Mouse (Mus musculus) hindbrain, embryonic 15.5 days (tissue): Measurements from ENCODE around the gene Tmeff1. TPM values are rescaled to one million over a fixed set of nuclear protein-coding genes. Genes with fewer than 3 reads are reported as not detected.

Experiments
- ATAC-seq: fragments of 200-750 bp; cut with Nextera tagmentation; 2 replicates; pipeline ENCODE4 v1.8.0; 2017; ENCODE audit warnings: low read depth, moderate number of reproducible peaks, moderate TSS enrichment; ENCODE audit not compliant: low FRiP score
- H3K27ac ChIP-seq: fragments of 300-500 bp; sonication (generic); replicated peaks from 2 replicates; pipeline ENCODE4 v1.5.1; 2015; ENCODE audit warnings: mild to moderate bottlenecking, inconsistent platforms
- H3K27me3 ChIP-seq: fragments of 300-500 bp; sonication (generic); 2 replicates; pipeline ENCODE4 v1.6.1; 2015; ENCODE audit warnings: control low read depth, inconsistent platforms
- H3K36me3 ChIP-seq: fragments of 300-500 bp; sonication (generic); 2 replicates; pipeline ENCODE4 v1.6.1; 2015; ENCODE audit warnings: control low read depth, inconsistent platforms
- H3K4me1 ChIP-seq: fragments of 300-500 bp; sonication (generic); replicated peaks from 2 replicates; pipeline ENCODE4 v1.6.1; 2015; ENCODE audit warnings: control low read depth, inconsistent platforms
- H3K4me2 ChIP-seq: fragments of 300-500 bp; sonication (generic); 2 replicates; pipeline ENCODE4 v1.6.1; 2015; ENCODE audit warnings: moderate library complexity, mild to moderate bottlenecking, inconsistent platforms
- H3K4me3 ChIP-seq: fragments of 300-500 bp; sonication (generic); 2 replicates; pipeline ENCODE4 v1.5.1; 2015; ENCODE audit warnings: mild to moderate bottlenecking, inconsistent platforms
- H3K9ac ChIP-seq: fragments of 300-500 bp; sonication (generic); 2 replicates; pipeline ENCODE4 v1.6.1; 2015; ENCODE audit warnings: inconsistent platforms
- H3K9me3 ChIP-seq: fragments of 300-500 bp; sonication (generic); 2 replicates; pipeline ENCODE4 v1.6.1; 2016; ENCODE audit warnings: control low read depth, inconsistent platforms
- WGBS: fragments of 180-500 bp; shearing (Covaris S2); methylation state at CpG from one replicate; pipeline ENCODE4 v1.1.7; 2015; 5-methylcytosine and 5-hydroxymethylcytosine counted together
- polyA plus RNA-seq: library from polyadenylated mRNA; unstranded; fragments of >200 nt; fragmentation: Nextera tagmentation; extraction: Ambion mirVana; gene quantifications from 2 replicates; pipeline ENCODE4 v1.2.1, GENCODE M21; 2015

The Tmeff1 gene
- polyA plus RNA-seq: 272 and 273 TPM in 2 replicates

GRCm38 (mm10) chr4:48584421-48585240 is at the start of gene Tmeff1:
Tmeff1 (plus strand) TSS chr4:48585174.
- 1% methylated on average over 33 of the region's 64 CpGs for WGBS
- peak within 1 kb of the TSS; percentile 82 for H3K4me2 ChIP-seq
- no peaks in the 10 kb centered on the region for H3K9me3 ChIP-seq
- H3K4me1 ChIP-seq: peaks cover 30% of the 10 kb centered on the region
- ATAC-seq: peak; percentile 89
- peak within 1 kb of the TSS; percentile 90 for H3K9ac ChIP-seq
- H3K27ac ChIP-seq: peak within 1 kb of the TSS; percentile 97
- no peaks in the 10 kb centered on the region for H3K27me3 ChIP-seq
- H3K36me3 ChIP-seq: no peaks in the 10 kb centered on the region
- peak within 1 kb of the TSS; percentile 89 for H3K4me3 ChIP-seq

- 83% methylated on average over 5 of the region's 5 CpGs for WGBS
- H3K9me3 ChIP-seq: no peaks in the 10 kb centered on the region
- peaks cover 9% of the 10 kb centered on the region for H3K4me1 ChIP-seq
- H3K27ac ChIP-seq: no peak overlapping the region
- no peaks in the 10 kb centered on the region for H3K27me3 ChIP-seq
- no peak overlapping the region for H3K4me2 ChIP-seq
- no peak for ATAC-seq
- no peak overlapping the region for H3K9ac ChIP-seq
- no peaks in the 10 kb centered on the region for H3K36me3 ChIP-seq
- H3K4me3 ChIP-seq: no peak overlapping the region
Observed at GRCm38 (mm10) chr4:48536275-48536674, 48.7 kb upstream of the Tmeff1 start.

- no peak overlapping the region for H3K4me3 ChIP-seq
- no peaks in the 10 kb centered on the region for H3K36me3 ChIP-seq
- 85% methylated on average over 5 of the region's 5 CpGs for WGBS
- H3K27ac ChIP-seq: no peak overlapping the region
- peaks cover 17% of the 10 kb centered on the region for H3K4me1 ChIP-seq
- H3K27me3 ChIP-seq: no peaks in the 10 kb centered on the region
- no peak overlapping the region for H3K9ac ChIP-seq
- no peaks in the 10 kb centered on the region for H3K9me3 ChIP-seq
- H3K4me2 ChIP-seq: no peak overlapping the region
- ATAC-seq: no peak
Observed at GRCm38 (mm10) chr4:48537024-48537423, 48.0 kb upstream of the Tmeff1 start.

- no peak for ATAC-seq
- Histone ChIP-seq H3K36me3 (no peaks in the 10 kb centered on the region), H3K9ac (no peak overlapping the region), H3K4me2 (no peak overlapping the region), H3K4me1 (peaks cover 32% of the 10 kb centered on the region), H3K4me3 (no peak overlapping the region), H3K27ac (no peak overlapping the region), H3K27me3 (no peaks in the 10 kb centered on the region), H3K9me3 (no peaks in the 10 kb centered on the region)
- 93% methylated on average over 2 of the region's 2 CpGs for WGBS
Observed at GRCm38 (mm10) chr4:48538581-48538980, 46.4 kb upstream of the Tmeff1 start.

GRCm38 (mm10) chr4:48539841-48540575 is 45.0 kb upstream of the Tmeff1 start, which contains the start of gene Msantd3:
Msantd3 (plus strand) TSS chr4:48539935.
- peaks cover 43% of the 10 kb centered on the region for H3K4me1 ChIP-seq
- H3K27me3 ChIP-seq: no peaks in the 10 kb centered on the region
- H3K4me2 ChIP-seq: peak within 1 kb of the TSS; percentile 71
- H3K9ac ChIP-seq: peak within 1 kb of the TSS; percentile 82
- peak within 1 kb of the TSS; percentile 90 for H3K27ac ChIP-seq
- under 1% methylated on average over 53 of the region's 86 CpGs for WGBS
- no peaks in the 10 kb centered on the region for H3K36me3 ChIP-seq
- ATAC-seq: peak; percentile 67
- H3K9me3 ChIP-seq: no peaks in the 10 kb centered on the region
- H3K4me3 ChIP-seq: peak within 1 kb of the TSS; percentile 71

GRCm38 (mm10) chr4:48540576-48541111 is 44.3 kb upstream of the Tmeff1 start:
- peak overlapping the region; percentile 82 for H3K9ac ChIP-seq
- peak; percentile 76 for ATAC-seq
- no peaks in the 10 kb centered on the region for H3K36me3 ChIP-seq
- peaks cover 44% of the 10 kb centered on the region for H3K4me1 ChIP-seq
- H3K27me3 ChIP-seq: no peaks in the 10 kb centered on the region
- peak overlapping the region; percentile 71 for H3K4me3 ChIP-seq
- H3K4me2 ChIP-seq: peak overlapping the region; percentile 71
- peak overlapping the region; percentile 90 for H3K27ac ChIP-seq
- H3K9me3 ChIP-seq: no peaks in the 10 kb centered on the region
- 0% methylated on average over 15 of the region's 50 CpGs for WGBS

GRCm38 (mm10) chr4:48541526-48542250 is 43.3 kb upstream of the Tmeff1 start:
- H3K9me3 ChIP-seq: no peaks in the 10 kb centered on the region
- ATAC-seq: no peak
- H3K36me3 ChIP-seq: no peaks in the 10 kb centered on the region
- 3% methylated on average over 15 of the region's 15 CpGs for WGBS
- peak overlapping the region; percentile 82 for H3K9ac ChIP-seq
- no peak overlapping the region for H3K27ac ChIP-seq
- H3K27me3 ChIP-seq: no peaks in the 10 kb centered on the region
- H3K4me3 ChIP-seq: peak overlapping the region; percentile 71
- H3K4me1 ChIP-seq: peaks cover 54% of the 10 kb centered on the region
- peak overlapping the region; percentile 71 for H3K4me2 ChIP-seq

- H3K27ac ChIP-seq: no peak overlapping the region
- 27% methylated on average over 5 of the region's 5 CpGs for WGBS
- H3K4me3 ChIP-seq: peak overlapping the region; percentile 71
- no peaks in the 10 kb centered on the region for H3K9me3 ChIP-seq
- peak overlapping the region; percentile 71 for H3K4me2 ChIP-seq
- peaks cover 61% of the 10 kb centered on the region for H3K4me1 ChIP-seq
- 0 out of 2 replicates have a peak overlapping the region, but pooled peaks have one; percentile 82 for H3K9ac ChIP-seq
- H3K27me3 ChIP-seq: no peaks in the 10 kb centered on the region
- no peaks in the 10 kb centered on the region for H3K36me3 ChIP-seq
- no peak for ATAC-seq
Observed at GRCm38 (mm10) chr4:48542351-48542750, 42.6 kb upstream of the Tmeff1 start.

GRCm38 (mm10) chr4:48543071-48543865 is 41.7 kb upstream of the Tmeff1 start:
- H3K9me3 ChIP-seq: no peaks in the 10 kb centered on the region
- WGBS: 64% methylated on average over 6 of the region's 6 CpGs
- H3K9ac ChIP-seq: no peak overlapping the region
- no peak overlapping the region for H3K4me2 ChIP-seq
- H3K27me3 ChIP-seq: no peaks in the 10 kb centered on the region
- no peak overlapping the region for H3K4me3 ChIP-seq
- H3K36me3 ChIP-seq: no peaks in the 10 kb centered on the region
- no peak overlapping the region for H3K27ac ChIP-seq
- peaks cover 70% of the 10 kb centered on the region for H3K4me1 ChIP-seq
- ATAC-seq: no peak

GRCm38 (mm10) chr4:48544141-48544540 is 40.8 kb upstream of the Tmeff1 start:
- WGBS: 55% methylated on average over 8 of the region's 8 CpGs
- Histone ChIP-seq H3K27ac (no peak overlapping the region), H3K36me3 (no peaks in the 10 kb centered on the region), H3K9me3 (no peaks in the 10 kb centered on the region), H3K9ac (no peak overlapping the region), H3K4me1 (peaks cover 77% of the 10 kb centered on the region), H3K4me2 (no peak overlapping the region), H3K4me3 (no peak overlapping the region), H3K27me3 (no peaks in the 10 kb centered on the region)
- ATAC-seq: no peak

- no peak for ATAC-seq
- no peak overlapping the region for H3K4me2 ChIP-seq
- H3K4me1 ChIP-seq: peaks cover 77% of the 10 kb centered on the region
- H3K27ac ChIP-seq: no peak overlapping the region
- H3K9me3 ChIP-seq: no peaks in the 10 kb centered on the region
- H3K9ac ChIP-seq: no peak overlapping the region
- H3K36me3 ChIP-seq: no peaks in the 10 kb centered on the region
- H3K4me3 ChIP-seq: no peak overlapping the region
- H3K27me3 ChIP-seq: no peaks in the 10 kb centered on the region
- WGBS: 33% methylated on average over 12 of the region's 12 CpGs
Observed at GRCm38 (mm10) chr4:48545966-48546365, 39.0 kb upstream of the Tmeff1 start.
